Mouse (Mus musculus): ENCODE results near the gene Clec3b.

DNA sequence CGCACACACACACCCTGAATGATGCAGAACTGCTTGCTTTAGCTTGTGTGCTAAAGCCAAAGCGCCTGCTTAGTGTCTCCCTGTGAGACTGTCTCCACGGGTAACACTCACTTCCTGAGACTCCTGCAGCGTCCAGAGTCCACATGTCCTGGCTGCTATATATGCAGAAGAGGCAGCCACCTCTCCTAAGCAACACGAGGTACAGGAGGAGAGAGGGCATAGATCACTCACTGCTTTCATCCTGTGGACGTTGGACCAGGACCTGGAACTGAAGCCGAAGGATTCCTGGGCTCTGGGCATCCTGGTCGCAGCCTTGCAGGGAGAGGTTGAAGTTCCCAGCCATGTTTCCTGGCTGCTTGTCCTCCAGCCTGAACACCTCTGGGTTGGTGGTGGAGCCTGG, 32.5 kb downstream of the Clec3b start:
- TF ChIP-seq CTCF (IDR thresholded peaks at IDR 0.05; ENCODE audit: insufficient read depth, low read length) (no peak), POLR2A (IDR thresholded peaks at IDR 0.05; ENCODE audit: borderline replicate concordance, extremely low read depth, low read depth, low read length) (no peak)

Data from lung, adult 2 months (tissue).